Mouse (Mus musculus) stomach, postnatal 0 days (tissue): ENCODE measurements around the gene Il4ra. TPM values are rescaled to one million over a fixed set of nuclear protein-coding genes. Genes with fewer than 3 reads are reported as not detected.

Experiments
- ATAC-seq: fragments of 200-750 bp; cut with Nextera tagmentation; 2 replicates; pipeline ENCODE4 v1.8.0; 2017; ENCODE audit not compliant: low FRiP score, low TSS enrichment
- DNase-seq: peaks from one replicate; pipeline ENCODE4 v3.0.0-alpha.2; 2016; ENCODE audit warnings: low spot score
- H3K27ac ChIP-seq: fragments of 300-500 bp; sonication (generic); replicated peaks from 2 replicates; pipeline ENCODE4 v1.5.1; 2014; ENCODE audit warnings: mild to moderate bottlenecking, control low read depth
- H3K27me3 ChIP-seq: fragments of 300-500 bp; sonication (generic); 2 replicates; pipeline ENCODE4 v1.6.1; 2014; ENCODE audit warnings: low read length; ENCODE audit not compliant: control insufficient read depth, insufficient read depth
- H3K36me3 ChIP-seq: fragments of 300-500 bp; sonication (generic); 2 replicates; pipeline ENCODE4 v1.6.1; 2014; ENCODE audit warnings: low read length, mixed read lengths; ENCODE audit not compliant: control insufficient read depth, insufficient read depth
- H3K4me1 ChIP-seq: fragments of 300-500 bp; sonication (generic); replicated peaks from 2 replicates; pipeline ENCODE4 v1.6.1; 2014; ENCODE audit warnings: antibody characterized with exemption; ENCODE audit not compliant: control insufficient read depth, insufficient read depth
- H3K4me2 ChIP-seq: fragments of 300-500 bp; sonication (generic); replicated peaks from 2 replicates; pipeline ENCODE4 v1.6.1; 2014; ENCODE audit warnings: low read depth, mild to moderate bottlenecking, control low read depth, moderate library complexity
- H3K4me3 ChIP-seq: fragments of 300-500 bp; sonication (generic); 2 replicates; pipeline ENCODE4 v1.5.1; 2014; ENCODE audit warnings: low read depth, low read length, control low read depth
- H3K9ac ChIP-seq: fragments of 300-500 bp; sonication (generic); 2 replicates; pipeline ENCODE4 v1.6.1; 2014; ENCODE audit warnings: mild to moderate bottlenecking, low read length, control low read depth, mixed read lengths
- H3K9me3 ChIP-seq: fragments of 300-500 bp; sonication (generic); 2 replicates; pipeline ENCODE4 v1.6.1; 2016; ENCODE audit warnings: low read length; ENCODE audit not compliant: control insufficient read depth
- CTCF ChIP-seq: IDR thresholded peaks from 2 replicates; pipeline ENCODE4 v1.5.1; 2016; ENCODE audit warnings: antibody characterized with exemption, low read depth, mild to moderate bottlenecking, moderate library complexity
- EP300 ChIP-seq: optimal IDR thresholded peaks from 2 replicates; pipeline ENCODE3; 2016; ENCODE audit warnings: antibody characterized with exemption
- WGBS: fragments of 180-500 bp; shearing (Covaris S2); extraction: QIAGEN DNeasy Blood & Tissue Kit; methylation state at CpG from one replicate; pipeline ENCODE4 v1.1.7; 2014; 5-methylcytosine and 5-hydroxymethylcytosine counted together
- polyA plus RNA-seq: library from polyadenylated mRNA; unstranded; fragments of >200 nt; fragmentation: Nextera tagmentation; extraction: Ambion mirVana; gene quantifications from 2 replicates; pipeline ENCODE4 v1.2.1, GENCODE M21; 2015

Gene Il4ra
- polyA plus RNA-seq, 1 experiment from 2014 or later, result 13.4 TPM

GRCm38 (mm10) chr7:125523051-125523450, 28.9 kb upstream of the Il4ra start:
- Histone ChIP-seq H3K27ac (no peak overlapping the region), H3K36me3 (no peaks in the 10 kb centered on the region), H3K4me1 (no peaks in the 10 kb centered on the region), H3K4me3 (no peak overlapping the region), H3K9me3 (no peaks in the 10 kb centered on the region), H3K4me2 (no peak overlapping the region), H3K9ac (no peak overlapping the region), H3K27me3 (no peaks in the 10 kb centered on the region)
- 39% methylated on average over 3 of the region's 3 CpGs for WGBS
- TF ChIP-seq CTCF, result no peak
- no peak for TF ChIP-seq EP300
- no peak for DNase-seq
- ATAC-seq, result no peak

- DNase-seq, result no peak
- no peaks in the 10 kb centered on the region for H3K9me3 ChIP-seq
- no peak overlapping the region for H3K27ac ChIP-seq
- no peak overlapping the region for H3K9ac ChIP-seq
- no peak overlapping the region for H3K4me2 ChIP-seq
- ATAC-seq, result no peak
- no peaks in the 10 kb centered on the region for H3K27me3 ChIP-seq
- no peaks in the 10 kb centered on the region for H3K4me1 ChIP-seq
- no peaks in the 10 kb centered on the region for H3K36me3 ChIP-seq
- WGBS, result 84% methylated on average over 6 of the region's 6 CpGs
- no peak for TF ChIP-seq EP300
- TF ChIP-seq CTCF, result no peak
- H3K4me3 ChIP-seq, result no peak overlapping the region
Observed at GRCm38 (mm10) chr7:125527186-125527585, 24.7 kb upstream of the Il4ra start.

DNA sequence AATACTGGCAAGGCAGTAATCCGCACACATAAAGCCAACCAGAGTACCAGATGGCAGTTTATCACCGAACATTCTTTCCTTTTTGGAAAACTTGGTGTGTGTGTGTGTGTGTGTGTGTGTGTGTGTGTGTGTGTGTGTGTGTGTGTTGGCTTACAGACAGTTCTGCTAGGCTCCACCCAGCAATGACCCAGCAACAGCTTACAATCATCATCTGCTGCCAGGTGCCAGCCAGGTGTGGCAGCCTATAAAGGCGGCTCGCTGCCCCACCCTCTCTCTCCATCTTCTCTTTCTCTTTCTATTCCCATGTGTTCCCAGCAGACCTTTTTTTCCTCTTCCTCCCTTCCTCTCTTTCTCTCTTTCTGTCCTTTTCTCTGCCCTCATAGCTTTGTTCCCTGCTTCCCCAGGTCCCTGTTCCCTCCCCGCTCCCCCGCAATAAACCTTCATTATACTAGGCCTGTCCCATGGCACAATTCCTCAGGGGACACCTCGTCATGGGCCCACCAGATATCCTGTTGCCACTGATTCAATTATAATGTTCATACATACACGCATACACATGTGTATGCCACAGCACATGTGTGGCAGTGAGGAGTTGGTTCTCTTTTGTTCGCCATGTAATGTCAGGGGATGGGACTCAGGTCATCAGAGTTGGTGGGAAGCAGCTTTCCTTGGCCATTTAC, 23.9 kb upstream of the Il4ra start:
- ATAC-seq (no peak), DNase-seq (no peak)
- TF ChIP-seq EP300 (no peak), CTCF (no peak)
- H3K27me3 ChIP-seq, result no peaks in the 10 kb centered on the region
- no peaks in the 10 kb centered on the region for H3K9me3 ChIP-seq
- H3K4me3 ChIP-seq, result no peak overlapping the region
- H3K36me3 ChIP-seq, result no peaks in the 10 kb centered on the region
- no peak overlapping the region for H3K9ac ChIP-seq
- H3K4me2 ChIP-seq, result no peak overlapping the region
- H3K4me1 ChIP-seq, result no peaks in the 10 kb centered on the region
- WGBS, result 79% methylated on average over 9 of the region's 9 CpGs
- no peak overlapping the region for H3K27ac ChIP-seq

DNA sequence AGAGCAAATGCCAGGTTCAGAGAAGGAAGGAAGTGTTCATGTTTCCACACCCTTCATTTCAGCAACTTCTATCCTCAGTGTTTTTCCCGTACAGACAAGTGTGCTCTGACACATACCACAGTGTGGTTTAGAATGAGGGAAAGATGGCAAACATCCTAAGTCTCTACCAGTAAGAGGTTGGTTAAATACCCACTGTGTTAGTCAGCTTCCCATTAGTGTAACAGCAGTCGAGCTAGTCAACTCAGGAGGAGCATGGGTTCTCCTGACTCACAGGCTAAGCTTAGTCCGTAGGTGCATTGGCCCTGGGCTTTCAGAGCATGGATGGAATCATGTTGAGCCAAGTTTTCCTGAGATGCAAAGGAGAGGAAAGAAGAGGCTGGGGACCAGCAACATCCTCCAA, 12.6 kb upstream of the Il4ra start:
- WGBS, result 69% methylated on average over 3 of the region's 3 CpGs
- no peak overlapping the region for H3K27ac ChIP-seq
- H3K9ac ChIP-seq, result no peak overlapping the region
- H3K9me3 ChIP-seq, result no peaks in the 10 kb centered on the region
- ATAC-seq, result no peak
- H3K27me3 ChIP-seq, result no peaks in the 10 kb centered on the region
- no peak for DNase-seq
- H3K4me3 ChIP-seq, result no peak overlapping the region
- H3K36me3 ChIP-seq, result no peaks in the 10 kb centered on the region
- H3K4me2 ChIP-seq, result no peak overlapping the region
- TF ChIP-seq CTCF (no peak), EP300 (no peak)
- H3K4me1 ChIP-seq, result no peaks in the 10 kb centered on the region

- DNase-seq (no peak), ATAC-seq (no peak)
- no peaks in the 10 kb centered on the region for H3K27me3 ChIP-seq
- no peak overlapping the region for H3K9ac ChIP-seq
- 77% methylated on average over 1 of the region's 1 CpGs for WGBS
- H3K27ac ChIP-seq, result no peak overlapping the region
- no peaks in the 10 kb centered on the region for H3K36me3 ChIP-seq
- no peak overlapping the region for H3K4me3 ChIP-seq
- TF ChIP-seq CTCF, result no peak
- TF ChIP-seq EP300, result no peak
- no peak overlapping the region for H3K4me2 ChIP-seq
- no peaks in the 10 kb centered on the region for H3K9me3 ChIP-seq
- no peaks in the 10 kb centered on the region for H3K4me1 ChIP-seq
Observed at GRCm38 (mm10) chr7:125541026-125541425, 10.9 kb upstream of the Il4ra start.

DNA sequence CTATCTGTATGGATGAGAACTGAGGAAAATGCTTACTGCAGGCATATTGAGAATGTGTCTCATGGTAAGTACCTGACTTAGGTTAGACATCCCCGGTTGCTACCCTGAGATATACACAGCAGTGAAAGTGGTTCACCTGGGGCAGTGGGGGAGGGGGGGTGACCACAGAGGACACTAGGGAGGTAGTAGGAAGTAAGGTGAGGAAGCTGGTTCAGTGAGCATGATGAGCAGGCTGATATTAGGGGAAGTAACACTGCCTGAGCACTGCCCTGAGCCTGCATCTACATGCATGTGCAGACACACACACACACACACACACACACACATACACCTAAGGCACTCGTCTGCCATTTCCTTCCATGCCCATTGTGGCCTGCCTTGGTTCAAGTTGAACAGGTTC, 10.1 kb upstream of the Il4ra start:
- H3K4me1 ChIP-seq, result no peaks in the 10 kb centered on the region
- no peaks in the 10 kb centered on the region for H3K27me3 ChIP-seq
- no peak overlapping the region for H3K27ac ChIP-seq
- 84% methylated on average over 2 of the region's 2 CpGs for WGBS
- H3K36me3 ChIP-seq, result no peaks in the 10 kb centered on the region
- H3K9ac ChIP-seq, result no peak overlapping the region
- ATAC-seq (no peak), DNase-seq (no peak)
- H3K4me2 ChIP-seq, result no peak overlapping the region
- H3K4me3 ChIP-seq, result no peak overlapping the region
- no peaks in the 10 kb centered on the region for H3K9me3 ChIP-seq
- TF ChIP-seq CTCF, result no peak
- TF ChIP-seq EP300, result no peak
